Mouse (Mus musculus): ENCODE data around the gene Notch1.

The Notch1 gene

DNA sequence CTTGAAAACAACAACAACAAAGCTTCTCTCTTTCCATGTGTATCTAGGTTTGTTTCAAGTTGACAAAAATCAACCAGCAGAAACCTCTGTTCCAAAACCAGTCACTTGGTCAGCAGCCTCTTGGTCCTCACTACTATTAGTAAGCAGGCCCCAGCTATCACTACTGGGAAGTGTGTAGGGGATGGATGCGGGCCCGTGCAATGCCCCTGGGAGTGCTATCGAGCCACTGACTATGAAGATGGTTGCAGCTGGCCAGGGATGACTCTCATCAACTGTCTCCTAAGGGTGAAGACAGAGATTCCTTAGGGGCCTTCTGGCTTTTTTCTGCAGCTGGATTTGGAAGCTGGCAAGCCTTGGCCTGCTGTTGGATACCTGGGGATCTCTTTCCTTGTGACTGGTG, 13.4 kb upstream of the Notch1 start:
- no peak for DNase-seq (ENCODE audit: low spot score)

DNA sequence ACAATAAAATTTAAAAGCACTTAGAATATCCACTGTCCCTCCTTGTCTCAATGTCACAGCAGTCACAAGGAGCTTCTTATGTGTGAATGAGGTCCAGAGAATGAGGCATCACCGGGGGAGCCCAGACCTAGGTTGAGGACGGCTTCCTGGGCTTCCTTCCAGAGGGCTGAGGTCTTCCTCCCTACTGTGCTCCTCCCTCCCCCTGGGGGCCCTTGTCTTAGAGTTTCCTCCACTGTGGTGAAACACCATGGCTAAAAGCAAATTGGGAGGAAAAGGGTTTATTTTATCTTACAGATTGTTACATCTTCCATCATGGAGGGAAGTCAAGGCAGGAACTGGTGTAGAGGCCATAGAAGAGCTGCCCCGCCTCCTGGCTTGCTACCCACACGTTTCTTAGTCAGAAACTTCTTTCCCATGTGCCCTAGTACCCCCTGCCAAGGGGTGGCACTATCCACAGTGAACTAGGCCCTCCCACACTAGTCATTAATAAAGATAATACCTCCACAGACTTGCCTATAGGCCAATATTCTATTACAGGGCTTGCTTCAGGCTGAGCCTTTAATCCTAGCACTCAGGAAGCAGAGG, 12.8 kb upstream of the Notch1 start:
- DNase-seq (ENCODE audit: low spot score): no peak

DNA sequence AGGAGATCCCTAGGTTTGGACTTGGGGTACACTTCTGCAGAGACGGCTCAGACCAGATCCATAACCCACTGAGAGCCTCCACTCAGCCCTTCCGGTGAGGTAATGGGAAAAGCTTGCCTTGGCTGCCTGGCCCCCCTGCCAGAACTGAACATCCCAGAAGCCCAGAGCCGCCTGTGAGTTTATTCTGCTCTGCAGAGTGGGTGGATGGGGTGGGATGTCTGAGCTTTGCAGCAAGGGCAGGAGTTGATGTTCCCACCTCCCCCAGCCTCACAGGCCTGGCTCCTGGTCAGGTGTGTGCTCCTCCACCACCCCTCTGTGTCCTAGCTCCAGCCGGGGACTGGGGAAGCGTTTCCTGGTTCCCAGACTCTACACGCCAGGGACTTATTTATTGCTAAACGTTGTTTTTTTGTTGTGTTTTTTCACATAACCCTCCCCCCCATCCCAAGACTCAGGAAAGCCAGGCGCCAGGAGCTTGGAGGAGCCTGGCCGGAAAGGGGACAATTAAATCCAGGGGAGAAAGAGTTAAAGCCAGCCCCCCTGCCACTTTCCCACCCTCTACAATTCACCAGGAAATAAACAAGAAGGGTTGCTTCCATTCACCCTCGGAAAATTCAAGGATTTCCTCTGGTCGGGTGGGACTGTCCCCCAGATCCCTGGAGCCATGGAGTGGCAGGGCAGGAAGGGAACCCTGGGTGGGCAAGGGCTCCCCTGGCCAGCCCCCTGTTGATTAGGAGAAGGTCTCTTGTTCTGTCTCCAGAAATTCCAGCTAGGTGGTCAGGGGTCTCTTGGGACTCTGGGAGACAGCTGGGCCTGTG, 10.2 kb upstream of the Notch1 start:
- no peak for DNase-seq (ENCODE audit: low spot score)

DNA sequence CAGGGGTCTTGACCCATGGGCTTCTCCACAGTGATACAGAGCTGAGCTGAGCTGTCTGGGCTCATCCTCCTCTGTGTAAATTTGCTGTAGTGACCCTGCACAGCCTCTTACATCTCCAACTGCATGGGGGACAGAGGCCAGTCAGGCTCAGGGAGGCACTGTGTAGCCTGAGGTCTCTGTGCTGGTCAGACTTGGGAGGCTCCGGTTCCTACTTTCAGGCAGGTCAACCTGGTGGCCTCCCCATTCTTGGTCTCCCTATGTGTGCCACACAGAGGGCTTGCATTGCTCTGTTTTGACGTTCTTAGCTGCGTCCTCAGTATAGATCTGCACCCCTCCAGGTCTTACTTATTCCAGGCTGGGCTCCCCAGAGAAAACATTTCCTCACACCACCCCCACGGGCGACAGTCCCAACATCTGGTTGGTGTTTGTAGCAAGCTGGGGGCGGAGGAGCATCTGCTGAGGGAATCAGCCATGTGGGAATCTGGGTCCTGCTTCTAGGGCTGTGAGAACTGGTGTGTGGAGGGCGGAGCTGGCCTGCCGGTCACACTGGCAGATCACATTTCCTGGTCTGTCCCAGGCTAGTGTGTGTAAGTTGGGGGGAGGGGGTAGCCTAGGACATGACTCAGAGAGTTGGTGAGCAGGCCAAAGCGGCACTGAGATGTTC, 9.0 kb upstream of the Notch1 start:
- DNase-seq (ENCODE audit: low spot score): no peak

DNA sequence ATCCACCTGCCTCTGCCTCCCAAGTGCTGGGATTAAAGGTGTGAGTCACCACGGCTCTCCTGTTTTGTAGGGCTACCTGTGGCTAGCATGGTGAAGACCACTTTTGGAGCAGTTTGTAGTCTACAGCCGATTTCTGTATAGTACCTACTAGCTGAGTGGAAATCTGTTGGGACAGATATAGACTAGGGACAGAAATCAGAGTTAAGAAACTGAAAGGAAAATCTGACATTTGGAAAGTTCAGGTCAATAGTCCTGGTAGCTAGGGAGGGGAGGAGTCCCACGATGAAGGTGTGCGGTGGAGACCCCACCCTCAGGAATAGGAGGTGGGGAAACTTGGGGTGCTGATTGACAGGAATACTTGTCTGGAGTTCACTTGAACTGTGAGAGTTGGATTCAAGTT, 5.9 kb upstream of the Notch1 start:
- no peak for DNase-seq (ENCODE audit: low spot score)

DNA sequence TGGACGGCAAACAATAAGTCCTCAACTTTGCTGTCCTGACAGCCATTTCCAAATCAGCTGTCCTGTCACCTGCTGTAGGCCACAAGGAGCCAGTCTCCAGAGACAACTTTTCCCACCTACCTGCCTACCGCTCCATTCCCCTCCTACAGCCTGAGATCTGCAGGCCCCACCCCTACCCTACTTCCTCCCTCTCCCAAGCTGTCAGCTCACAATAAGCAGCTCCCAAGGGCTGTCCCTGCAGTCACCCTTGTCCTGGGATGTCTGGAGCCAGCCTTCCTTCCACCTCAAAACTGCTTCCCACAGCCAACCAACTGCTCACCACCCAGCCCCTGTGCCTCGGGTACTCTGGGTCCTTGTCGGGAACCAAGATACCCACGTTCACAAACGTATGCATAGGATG, 3.3 kb upstream of the Notch1 start:
- DNase-seq (ENCODE audit: low spot score): no peak

DNA sequence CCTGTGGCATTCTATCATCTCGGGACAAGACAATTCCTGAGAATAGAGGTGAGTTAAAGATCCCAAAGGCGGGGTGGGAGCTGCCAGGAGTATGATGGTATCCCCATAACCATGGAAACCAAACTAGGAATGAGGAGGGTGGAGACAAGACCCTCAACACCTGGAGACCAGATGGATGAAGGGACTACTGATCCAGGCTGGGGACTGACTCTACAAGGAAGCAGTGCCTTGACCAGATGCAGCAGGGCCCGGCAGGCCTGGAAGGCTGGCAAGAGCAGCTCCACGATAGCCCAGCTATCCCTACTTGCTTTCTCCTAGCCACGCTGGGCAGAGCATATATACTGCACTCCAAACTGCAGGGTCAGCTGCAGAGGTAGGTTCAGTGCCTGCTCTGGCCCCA, 524 bp upstream of the Notch1 start:
- no peak for DNase-seq (ENCODE audit: low spot score)

DNA sequence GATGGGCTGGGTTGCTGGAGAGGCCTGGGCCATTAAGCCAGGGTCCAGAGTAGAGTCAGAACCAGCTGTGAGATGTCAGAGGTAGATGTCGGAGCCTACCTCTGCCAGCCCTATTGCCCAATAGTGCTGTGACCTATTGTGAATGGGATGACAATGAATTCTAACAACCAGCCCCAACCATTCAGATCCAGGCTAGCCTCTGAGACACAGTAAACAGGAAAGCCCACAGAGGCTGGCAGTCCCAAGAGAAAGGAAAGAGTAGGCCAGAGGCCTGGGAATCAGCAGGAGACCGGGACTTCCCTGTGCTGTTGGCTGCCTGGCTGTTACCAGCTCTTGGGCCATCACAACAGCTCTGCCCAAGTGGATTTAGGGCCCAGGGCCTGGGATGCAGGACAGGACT, 1.1 kb downstream of the Notch1 start:
- no peak for DNase-seq (ENCODE audit: low spot score)

DNA sequence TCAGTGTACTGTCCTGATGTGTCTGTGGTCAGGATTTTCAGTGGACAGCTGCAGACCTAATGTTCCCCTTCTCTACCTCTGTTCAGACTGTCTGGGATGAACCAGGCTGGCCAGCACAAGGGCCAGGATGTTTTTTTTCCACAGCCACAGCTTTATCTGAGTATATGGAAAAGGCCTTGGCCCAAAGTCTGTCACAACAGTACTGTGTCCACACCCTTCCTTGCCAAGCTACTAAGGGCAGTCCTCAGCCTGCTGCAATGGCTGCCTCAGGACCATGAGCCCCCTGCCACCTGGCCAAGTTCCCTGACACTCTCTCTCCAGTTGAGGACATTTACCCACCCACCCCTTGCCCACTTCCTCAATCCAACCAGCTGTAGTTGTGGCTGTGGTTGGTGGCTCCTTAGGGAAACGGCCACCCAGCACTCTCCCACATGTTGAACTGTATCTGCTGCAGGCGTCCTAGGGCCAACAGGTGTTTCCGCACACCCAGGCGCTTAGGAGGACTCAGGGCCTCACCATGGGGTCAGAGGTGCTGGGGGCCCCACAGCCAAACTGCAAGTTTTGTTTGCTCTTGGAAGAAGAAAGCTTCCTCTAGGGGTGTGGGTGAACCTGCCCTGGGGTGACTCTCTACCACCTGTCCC, 3.2 kb downstream of the Notch1 start:
- no peak for DNase-seq (ENCODE audit: low spot score)

DNA sequence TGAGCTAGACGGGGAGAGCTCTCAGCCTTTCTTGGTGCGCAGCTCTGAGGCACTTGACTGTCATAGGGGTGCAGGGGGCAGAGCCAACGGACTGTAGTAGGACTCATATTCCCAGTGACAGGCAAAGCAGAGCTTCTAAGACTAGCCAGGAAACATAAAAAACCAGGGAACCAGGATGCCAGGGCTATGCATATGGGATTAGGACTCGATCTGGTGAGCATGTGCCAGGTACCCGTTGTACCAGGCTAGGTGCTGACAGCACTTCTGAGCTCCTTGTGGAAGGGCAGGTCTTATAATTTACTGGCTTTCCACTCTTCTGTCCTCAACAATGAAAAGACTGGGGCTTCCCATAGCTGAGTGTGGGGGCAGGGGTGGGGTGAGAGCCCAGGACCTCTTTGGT, 7.8 kb downstream of the Notch1 start:
- no peak for DNase-seq (ENCODE audit: low spot score)

DNA sequence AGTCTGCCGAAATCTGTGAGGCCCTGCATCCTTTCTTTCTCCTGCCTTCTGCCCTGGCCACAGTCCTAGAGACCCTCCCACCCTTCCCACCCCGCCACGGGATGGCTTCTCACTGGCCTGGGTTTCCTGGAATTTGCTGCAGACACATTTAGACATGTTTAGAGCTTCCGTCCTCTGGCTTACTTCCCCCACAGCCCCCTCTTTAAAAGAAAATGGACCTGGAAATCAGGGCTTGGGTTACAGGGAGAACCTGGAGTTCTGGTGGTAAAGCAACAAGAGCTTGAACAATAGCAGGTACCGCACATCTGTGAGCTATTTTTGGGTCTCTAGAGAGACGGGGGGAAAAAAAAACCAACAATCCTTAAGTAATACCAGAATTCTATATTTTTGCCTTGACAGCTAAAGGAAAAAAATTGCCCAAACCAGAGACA, 8.5 kb downstream of the Notch1 start:
- no peak for DNase-seq (ENCODE audit: low spot score)

DNA sequence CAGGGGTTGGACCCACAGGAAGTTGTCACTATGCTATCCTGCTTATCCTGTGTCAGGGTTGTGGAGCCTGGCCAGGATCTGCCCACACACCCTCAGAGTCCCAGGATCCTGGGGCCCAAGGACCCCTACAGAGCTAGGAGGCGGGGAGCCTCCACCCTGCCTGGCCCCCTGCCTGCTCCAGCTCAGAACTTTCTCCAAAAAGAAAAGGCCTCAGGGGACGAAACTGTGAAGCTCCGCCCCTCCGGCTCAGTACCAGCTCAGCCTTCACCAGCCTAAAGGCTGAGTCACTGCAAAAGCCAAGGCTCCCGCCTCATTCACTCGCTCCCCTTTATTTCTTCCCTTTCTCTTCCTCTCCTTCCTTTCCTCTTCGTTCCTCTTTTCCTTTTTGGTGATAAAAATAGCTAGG, 9.0 kb downstream of the Notch1 start:
- DNase-seq (ENCODE audit: low spot score): no peak

DNA sequence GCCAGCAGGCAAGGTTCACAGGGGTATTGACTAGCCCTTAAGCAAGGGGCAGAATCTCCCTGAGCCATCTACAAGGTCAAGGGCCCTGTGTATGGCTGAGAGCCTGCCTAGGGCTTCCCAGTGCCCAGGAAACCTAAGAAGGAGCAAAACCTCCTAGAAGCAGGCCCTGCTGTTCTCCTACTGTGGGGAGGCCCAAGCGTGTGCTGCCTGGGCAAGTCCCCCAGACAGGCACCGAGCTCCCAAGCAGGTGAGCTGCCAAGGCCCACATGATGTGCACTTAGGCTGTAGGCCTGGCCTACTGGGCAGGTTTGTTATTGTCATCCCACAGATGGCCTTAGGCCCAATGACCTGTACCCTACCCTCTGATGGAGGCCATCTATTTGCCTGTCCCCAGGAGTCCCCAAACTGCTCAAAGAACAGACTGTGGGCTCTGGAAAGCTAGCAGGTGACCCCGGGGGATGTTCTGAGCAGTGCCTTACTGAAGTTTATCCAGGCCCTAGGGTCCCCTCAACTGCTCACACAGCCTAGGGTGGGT, 9.7 kb downstream of the Notch1 start:
- DNase-seq (ENCODE audit: low spot score): no peak

DNA sequence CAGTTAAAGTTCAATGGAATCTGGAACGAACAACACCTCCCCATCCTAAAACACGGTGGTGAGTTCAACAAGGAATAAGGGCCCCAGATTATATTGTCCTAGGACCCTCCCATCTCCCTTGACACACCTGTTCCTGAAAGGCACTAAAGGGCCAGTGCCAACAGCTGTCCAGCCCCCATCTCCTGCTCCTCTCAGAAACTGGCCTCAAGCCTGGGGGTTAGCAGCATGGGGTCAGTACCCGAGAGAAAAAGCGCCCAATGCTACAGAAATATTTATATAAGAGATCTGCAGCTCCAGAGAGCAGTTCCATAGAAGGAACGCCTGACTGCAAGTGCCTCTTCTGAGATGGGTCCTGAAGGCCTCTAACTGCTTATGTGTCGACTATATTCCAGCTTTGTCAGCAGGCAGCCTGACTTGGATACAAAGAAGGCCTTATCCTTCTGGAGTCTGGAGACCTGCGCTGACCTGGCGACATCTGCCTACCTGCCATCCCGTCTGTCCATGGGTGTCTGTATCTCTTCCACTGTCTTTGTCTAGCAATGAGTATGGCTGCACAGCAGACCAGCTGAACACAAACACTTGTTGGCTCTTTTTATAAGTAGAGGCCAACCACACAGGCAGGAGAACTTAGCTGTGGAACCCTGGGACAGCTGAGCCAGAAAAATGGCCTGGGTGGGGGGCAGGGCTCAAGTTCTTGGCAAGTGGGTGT, 11.5 kb downstream of the Notch1 start:
- DNase-seq (ENCODE audit: low spot score): no peak

DNA sequence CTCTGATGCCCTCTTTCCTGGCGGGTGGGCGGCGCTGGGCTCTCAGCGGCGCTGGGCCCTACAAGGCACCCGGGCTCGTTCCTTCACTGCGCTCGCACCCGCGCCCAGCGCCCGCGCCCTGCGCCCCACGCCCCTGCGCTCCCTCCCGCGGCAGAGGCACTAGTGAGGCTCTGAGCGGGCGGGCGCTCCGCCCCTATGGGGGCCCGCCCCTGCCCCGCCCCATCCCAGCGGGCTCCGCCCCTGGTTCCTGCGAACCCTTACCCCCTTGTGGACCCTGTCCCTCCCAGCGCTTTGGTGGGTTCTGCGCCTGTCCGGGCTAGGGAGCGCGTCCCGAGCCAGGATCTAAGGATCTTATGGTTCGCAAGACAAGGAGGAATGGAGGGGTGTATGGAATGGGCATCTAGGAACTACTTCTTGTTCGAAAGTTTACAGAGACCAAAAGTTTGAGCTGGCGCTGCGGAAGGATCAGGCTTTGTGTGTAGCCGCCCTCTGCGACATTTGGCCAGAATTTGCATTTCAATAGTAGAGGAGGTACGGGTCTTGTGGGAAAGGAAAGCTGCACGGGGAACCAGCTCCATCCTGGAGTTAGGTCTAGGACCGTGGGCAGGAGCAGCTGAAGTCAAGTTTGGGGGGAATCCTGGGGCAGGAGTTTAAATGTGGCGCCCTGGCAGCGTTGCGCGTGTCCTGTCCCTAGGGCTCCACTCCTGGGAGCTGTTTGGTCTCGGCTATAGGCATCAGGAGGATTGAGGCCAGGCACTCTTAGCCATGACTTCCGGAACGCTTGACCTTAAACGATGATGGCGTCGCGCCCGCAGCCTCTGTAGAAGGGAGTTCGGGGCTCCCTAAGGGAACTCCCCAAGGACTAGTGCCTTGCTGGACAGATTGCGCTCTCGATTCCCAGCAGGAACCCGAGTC, 12.5 kb downstream of the Notch1 start:
- DNase-seq (ENCODE audit: low spot score): peak; percentile 18

DNA sequence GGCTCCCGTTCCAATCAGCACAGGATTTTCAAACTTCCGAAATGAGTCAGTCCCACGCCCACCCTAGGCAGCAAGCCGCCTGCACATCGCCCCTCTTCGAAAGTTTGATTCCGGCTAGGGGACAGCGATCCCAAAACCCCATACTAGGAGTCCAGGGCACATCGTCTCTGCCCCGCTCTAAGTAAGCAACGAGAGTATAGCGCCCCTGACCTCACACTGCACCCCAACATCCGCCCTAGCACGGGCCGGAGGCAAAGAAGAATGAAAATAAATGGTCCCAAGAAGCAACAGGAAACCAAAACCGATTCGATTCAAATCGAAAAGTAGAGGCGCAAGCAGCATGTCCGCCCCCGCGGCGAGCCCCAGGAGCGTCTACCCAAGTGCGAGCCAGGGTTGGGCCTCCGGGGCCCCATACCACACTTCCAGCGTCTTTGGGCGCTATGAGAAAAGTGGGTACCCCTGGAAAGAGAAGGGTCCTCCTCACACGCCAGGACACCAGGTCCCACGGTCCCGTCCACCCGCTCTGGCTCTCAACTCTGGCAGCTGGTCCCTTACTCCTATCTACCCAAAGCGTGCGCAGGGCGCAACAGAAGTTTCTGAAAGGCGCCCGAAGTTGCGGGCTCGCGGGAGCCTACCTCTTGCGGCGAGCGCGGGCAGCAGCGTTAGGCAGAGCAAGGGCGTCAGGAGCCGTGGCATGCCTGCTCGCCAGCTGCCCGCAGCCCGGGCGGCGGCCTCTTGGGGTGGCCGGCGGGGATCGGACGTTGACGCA, 13.4 kb downstream of the Notch1 start:
- no peak for DNase-seq (ENCODE audit: low spot score)

DNA sequence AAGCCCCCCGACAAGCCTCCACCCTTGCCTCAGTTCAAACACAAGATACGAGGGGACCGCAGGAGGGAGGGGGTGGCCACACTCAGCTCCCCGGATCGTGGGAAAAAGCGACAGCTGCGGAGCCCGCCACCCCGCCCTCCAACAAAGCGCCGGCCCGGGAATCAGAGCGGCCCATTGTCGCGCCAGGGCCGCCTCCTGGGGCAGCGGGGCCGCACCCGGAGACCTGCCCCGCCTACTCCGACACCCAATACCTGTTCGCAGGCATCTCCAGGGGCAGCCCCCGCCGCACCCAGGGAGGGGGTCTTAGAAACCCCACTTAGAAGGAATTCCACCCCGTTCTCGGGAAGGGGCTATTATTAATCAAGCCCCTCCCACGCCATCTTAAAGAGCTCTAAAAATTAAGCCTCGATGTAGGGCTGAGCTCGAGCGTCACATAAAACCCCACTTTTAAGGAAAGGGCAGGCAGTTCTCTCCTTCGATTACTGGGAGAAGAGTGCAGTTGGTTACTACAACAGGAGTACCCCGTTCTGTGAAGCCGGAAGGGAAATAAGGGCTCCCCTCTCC, 14.1 kb downstream of the Notch1 start:
- no peak for DNase-seq (ENCODE audit: low spot score)

DNA sequence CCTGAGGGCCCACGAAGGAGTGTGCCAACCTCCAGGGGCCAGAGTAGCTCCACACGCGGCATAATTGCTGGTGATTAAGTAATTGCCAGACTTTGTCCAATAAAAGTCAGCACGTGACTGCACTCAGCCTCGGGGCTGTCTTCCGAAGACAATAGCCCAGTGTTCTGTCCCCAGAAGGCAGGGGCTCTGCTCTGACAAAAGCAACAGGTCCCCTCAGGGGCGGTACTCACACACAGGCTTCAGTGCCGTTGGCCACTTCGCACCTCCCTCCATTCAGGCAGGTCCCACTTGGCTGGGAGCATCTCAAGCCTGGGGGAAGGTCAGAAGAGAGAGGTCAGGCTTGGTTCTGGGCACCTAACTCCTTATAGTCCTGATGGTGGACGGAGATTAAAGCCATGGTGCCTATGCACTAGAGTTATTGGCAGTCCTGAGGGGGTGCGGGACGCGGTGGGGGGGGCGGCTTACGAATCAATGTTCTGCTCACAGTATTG, 14.8 kb downstream of the Notch1 start:
- DNase-seq (ENCODE audit: low spot score): no peak

DNA sequence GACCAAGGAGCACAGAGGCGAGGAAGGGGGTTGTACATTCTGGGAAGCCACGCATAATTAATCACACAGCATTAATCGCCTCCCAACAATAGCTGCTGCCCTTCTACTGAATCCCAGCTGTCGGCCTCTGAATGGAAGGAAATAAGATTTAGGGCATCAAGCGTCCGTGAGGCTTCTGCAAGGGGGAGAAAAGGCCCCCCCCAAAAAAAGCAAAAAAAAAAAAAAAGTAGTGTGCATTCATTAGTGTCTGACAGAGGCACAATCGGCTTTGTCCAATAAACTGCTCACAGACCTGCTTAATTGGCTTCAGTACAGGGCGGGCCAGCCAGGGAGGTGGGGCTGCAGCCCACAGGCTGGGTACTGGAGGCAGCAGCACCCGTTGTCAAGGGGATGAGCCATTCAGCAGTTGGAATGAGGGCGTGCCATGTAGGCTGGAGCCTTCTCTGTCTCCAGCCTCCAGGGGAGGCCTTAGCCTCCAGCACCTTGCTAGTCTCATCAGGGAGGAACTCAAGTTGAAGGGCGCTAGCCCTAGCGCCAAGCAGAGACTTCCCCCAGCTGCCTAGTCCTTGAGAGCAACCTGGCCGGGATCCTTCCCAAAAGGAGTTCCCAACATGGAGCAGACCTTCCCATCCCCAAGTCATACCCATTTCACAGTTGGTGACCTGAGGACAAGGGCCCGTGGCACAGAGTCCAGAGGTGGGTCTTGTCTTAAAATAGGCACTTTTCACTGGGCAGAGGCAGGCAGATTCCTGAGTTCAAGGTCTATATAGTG, 15.7 kb downstream of the Notch1 start:
- no peak for DNase-seq (ENCODE audit: low spot score)

All from c-Kit-positive CD71-positive TER-119-positive erythroid progenitor cells, embryonic 14.5 days (primary cell).